Mouse (Mus musculus): ENCODE data around the gene C1ql2. TPM values are rescaled to one million over a fixed set of nuclear protein-coding genes. Genes with fewer than 3 reads are reported as not detected.

C1ql2 gene
- polyA plus RNA-seq, 1 experiment from 2014 or later = not detected

- WGBS (ENCODE audit: insufficient replicate concordance) = 1% methylated on average over 41 of the region's 41 CpGs
- Histone ChIP-seq H3K4me3 (replicated peaks) (peak overlapping the region; percentile 22), H3K9me3 (replicated peaks) (no peaks in the 10 kb centered on the region), H3K4me1 (replicated peaks) (no peaks in the 10 kb centered on the region; the same call in 1 of the 2 replicates), H3K36me3 (no peaks in the 10 kb centered on the region), H3K9ac (no peak overlapping the region), H3K27ac (no peak overlapping the region), H3K4me2 (peak overlapping the region; percentile 32), H3K27me3 (peaks cover 98% of the 10 kb centered on the region)
- DNase-seq = no peak
- no peak for ATAC-seq (ENCODE audit: low read depth)
Measured at GRCm38 (mm10) chr1:120341172-120341675, 842 bp downstream of the C1ql2 start.

- H3K27me3 ChIP-seq = peaks cover 95% of the 10 kb centered on the region
- H3K9me3 ChIP-seq (replicated peaks) = no peaks in the 10 kb centered on the region
- no peaks in the 10 kb centered on the region; the same call in 1 of the 2 replicates for H3K4me1 ChIP-seq (replicated peaks)
- H3K4me3 ChIP-seq (replicated peaks) = peak overlapping the region; percentile 25
- DNase-seq = no peak
- no peak overlapping the region for H3K27ac ChIP-seq
- peak overlapping the region; percentile 32 for H3K4me2 ChIP-seq
- ATAC-seq (ENCODE audit: low read depth) = no peak
- H3K9ac ChIP-seq = no peak overlapping the region
- WGBS (ENCODE audit: insufficient replicate concordance) = 5% methylated on average over 17 of the region's 17 CpGs
- H3K36me3 ChIP-seq = no peaks in the 10 kb centered on the region
Measured at GRCm38 (mm10) chr1:120341811-120342370, 1.5 kb downstream of the C1ql2 start.

- Histone ChIP-seq H3K36me3 (no peaks in the 10 kb centered on the region), H3K27me3 (peaks cover 91% of the 10 kb centered on the region), H3K9me3 (replicated peaks) (no peaks in the 10 kb centered on the region), H3K4me1 (replicated peaks) (no peaks in the 10 kb centered on the region; the same call in 1 of the 2 replicates), H3K4me2 (peak overlapping the region; percentile 32), H3K9ac (no peak overlapping the region), H3K4me3 (replicated peaks) (peak overlapping the region; percentile 25), H3K27ac (no peak overlapping the region)
- no peak for ATAC-seq (ENCODE audit: low read depth)
- DNase-seq = no peak
- WGBS (ENCODE audit: insufficient replicate concordance) = under 1% methylated on average over 34 of the region's 34 CpGs
Measured at GRCm38 (mm10) chr1:120342371-120342821, 2.0 kb downstream of the C1ql2 start.

- DNase-seq (no peak), ATAC-seq (ENCODE audit: low read depth) (no peak)
- Histone ChIP-seq H3K9me3 (replicated peaks) (no peaks in the 10 kb centered on the region), H3K27ac (no peak overlapping the region), H3K36me3 (no peaks in the 10 kb centered on the region), H3K4me2 (no peak overlapping the region), H3K27me3 (peaks cover 65% of the 10 kb centered on the region), H3K4me1 (replicated peaks) (no peaks in the 10 kb centered on the region; the same call in 1 of the 2 replicates), H3K9ac (no peak overlapping the region), H3K4me3 (replicated peaks) (no peak overlapping the region)
- WGBS (ENCODE audit: insufficient replicate concordance) = 19% methylated on average over 7 of the region's 7 CpGs
Measured at GRCm38 (mm10) chr1:120345001-120345400, 4.6 kb downstream of the C1ql2 start.

GRCm38 (mm10) chr1:120354387-120354786 is 14.0 kb downstream of the C1ql2 start:
- WGBS (ENCODE audit: insufficient replicate concordance) = 30% methylated on average over 2 of the region's 2 CpGs
- DNase-seq = no peak
- Histone ChIP-seq H3K9ac (no peak overlapping the region), H3K4me1 (replicated peaks) (0 out of 2 replicates have a peak, but pooled peaks cover 3% of the 10 kb centered on the region), H3K4me3 (replicated peaks) (no peak overlapping the region), H3K4me2 (no peak overlapping the region), H3K27me3 (no peaks in the 10 kb centered on the region), H3K27ac (no peak overlapping the region), H3K36me3 (no peaks in the 10 kb centered on the region), H3K9me3 (replicated peaks) (no peaks in the 10 kb centered on the region)
- no peak for ATAC-seq (ENCODE audit: low read depth)

GRCm38 (mm10) chr1:120357371-120358274 is 17.2 kb downstream of the C1ql2 start:
- Histone ChIP-seq H3K9me3 (replicated peaks) (no peaks in the 10 kb centered on the region), H3K36me3 (no peaks in the 10 kb centered on the region), H3K4me2 (0 out of 2 replicates have a peak overlapping the region, but pooled peaks have one; percentile 17), H3K27ac (no peak overlapping the region), H3K27me3 (no peaks in the 10 kb centered on the region), H3K4me1 (replicated peaks) (0 out of 2 replicates have a peak, but pooled peaks cover 3% of the 10 kb centered on the region), H3K9ac (no peak overlapping the region), H3K4me3 (replicated peaks) (no peak overlapping the region)
- no peak for ATAC-seq (ENCODE audit: low read depth)
- no peak for DNase-seq
- WGBS (ENCODE audit: insufficient replicate concordance) = 16% methylated on average over 16 of the region's 16 CpGs

- no peak for ATAC-seq (ENCODE audit: low read depth)
- Histone ChIP-seq H3K4me3 (replicated peaks) (no peak overlapping the region), H3K9me3 (replicated peaks) (no peaks in the 10 kb centered on the region), H3K9ac (no peak overlapping the region), H3K36me3 (no peaks in the 10 kb centered on the region), H3K4me2 (no peak overlapping the region), H3K4me1 (replicated peaks) (no peaks in the 10 kb centered on the region), H3K27ac (no peak overlapping the region), H3K27me3 (no peaks in the 10 kb centered on the region)
- WGBS (ENCODE audit: insufficient replicate concordance) = 48% methylated on average over 1 of the region's 1 CpGs
- DNase-seq = no peak
Measured at GRCm38 (mm10) chr1:120363638-120364037, 23.3 kb downstream of the C1ql2 start.

GRCm38 (mm10) chr1:120368138-120368537 is 27.8 kb downstream of the C1ql2 start:
- ATAC-seq (ENCODE audit: low read depth) (no peak), DNase-seq (no peak)
- no peaks in the 10 kb centered on the region for H3K4me1 ChIP-seq (replicated peaks)
- H3K27ac ChIP-seq = no peak overlapping the region
- no peak overlapping the region for H3K4me3 ChIP-seq (replicated peaks)
- H3K9ac ChIP-seq = no peak overlapping the region
- H3K27me3 ChIP-seq = no peaks in the 10 kb centered on the region
- no peaks in the 10 kb centered on the region for H3K36me3 ChIP-seq
- WGBS (ENCODE audit: insufficient replicate concordance) = 42% methylated on average over 3 of the region's 3 CpGs
- H3K9me3 ChIP-seq (replicated peaks) = no peaks in the 10 kb centered on the region
- H3K4me2 ChIP-seq = no peak overlapping the region

GRCm38 (mm10) chr1:120374131-120374530 is 33.7 kb downstream of the C1ql2 start:
- Histone ChIP-seq H3K4me2 (no peak overlapping the region), H3K27me3 (no peaks in the 10 kb centered on the region), H3K9ac (no peak overlapping the region), H3K36me3 (no peaks in the 10 kb centered on the region), H3K9me3 (replicated peaks) (no peaks in the 10 kb centered on the region), H3K4me1 (replicated peaks) (no peaks in the 10 kb centered on the region), H3K27ac (no peak overlapping the region), H3K4me3 (replicated peaks) (no peak overlapping the region)
- no peak for DNase-seq
- ATAC-seq (ENCODE audit: low read depth) = no peak
- WGBS (ENCODE audit: insufficient replicate concordance) = 71% methylated on average over 7 of the region's 7 CpGs

- DNase-seq = no peak
- Histone ChIP-seq H3K27me3 (no peaks in the 10 kb centered on the region), H3K4me3 (replicated peaks) (no peak overlapping the region), H3K36me3 (no peaks in the 10 kb centered on the region), H3K4me1 (replicated peaks) (no peaks in the 10 kb centered on the region), H3K9me3 (replicated peaks) (no peaks in the 10 kb centered on the region), H3K4me2 (no peak overlapping the region), H3K9ac (no peak overlapping the region), H3K27ac (no peak overlapping the region)
- no peak for ATAC-seq (ENCODE audit: low read depth)
- 69% methylated on average over 2 of the region's 2 CpGs for WGBS (ENCODE audit: insufficient replicate concordance)
Measured at GRCm38 (mm10) chr1:120374832-120375231, 34.5 kb downstream of the C1ql2 start.

- Histone ChIP-seq H3K9me3 (replicated peaks) (no peaks in the 10 kb centered on the region), H3K4me2 (no peak overlapping the region), H3K36me3 (no peaks in the 10 kb centered on the region), H3K9ac (no peak overlapping the region), H3K27me3 (no peaks in the 10 kb centered on the region), H3K4me3 (replicated peaks) (no peak overlapping the region), H3K27ac (no peak overlapping the region), H3K4me1 (replicated peaks) (no peaks in the 10 kb centered on the region)
- no peak for ATAC-seq (ENCODE audit: low read depth)
- 75% methylated on average over 18 of the region's 18 CpGs for WGBS (ENCODE audit: insufficient replicate concordance)
- no peak for DNase-seq
Measured at GRCm38 (mm10) chr1:120385029-120385571, 44.7 kb downstream of the C1ql2 start.
